Mouse (Mus musculus): ENCODE data around the gene Igfbp7. TPM values are rescaled to one million over a fixed set of nuclear protein-coding genes. Genes with fewer than 3 reads are reported as not detected.

The Igfbp7 gene
- polyA plus RNA-seq, 1 experiment from 2014 or later: 87.4 TPM

GRCm38 (mm10) chr5:77309924-77310772 lies 97.7 kb downstream of the Igfbp7 start, which contains the start of the genes Noa1 and Polr2b:
Gene Noa1 (minus strand): TSS chr5:77310084.
Gene Polr2b (plus strand): TSS chr5:77310147.
- Histone ChIP-seq H3K4me2 (replicated peaks) (peak within 1 kb of the TSS; percentile 93), H3K9ac (peak within 1 kb of the TSS; percentile 72), H3K27ac (peak within 1 kb of the TSS; percentile 80), H3K9me3 (no peaks in the 10 kb centered on the region), H3K36me3 (peaks cover 10% of the 10 kb centered on the region), H3K27me3 (replicated peaks) (no peaks in the 10 kb centered on the region), H3K4me3 (replicated peaks) (peak within 1 kb of the TSS; percentile 83), H3K4me1 (replicated peaks) (peaks cover 17% of the 10 kb centered on the region)
- peak; percentile 97 for ATAC-seq
- under 1% methylated on average over 85 of the region's 85 CpGs for WGBS

GRCm38 (mm10) chr5:77309051-77309906 lies 98.6 kb downstream of the Igfbp7 start:
- WGBS: under 1% methylated on average over 76 of the region's 76 CpGs
- 0 out of 2 replicates have a peak overlapping the region, but pooled peaks have one; percentile 23 for H3K27ac ChIP-seq
- H3K9me3 ChIP-seq: no peaks in the 10 kb centered on the region
- H3K27me3 ChIP-seq (replicated peaks): no peaks in the 10 kb centered on the region
- H3K4me3 ChIP-seq (replicated peaks): peak overlapping the region; percentile 83
- H3K9ac ChIP-seq: peak overlapping the region; percentile 68
- H3K36me3 ChIP-seq: peaks cover 9% of the 10 kb centered on the region
- H3K4me1 ChIP-seq (replicated peaks): peaks cover 17% of the 10 kb centered on the region
- peak overlapping the region; percentile 93 for H3K4me2 ChIP-seq (replicated peaks)
- ATAC-seq: peak; percentile 48

GRCm38 (mm10) chr5:77307821-77308553 lies 99.9 kb downstream of the Igfbp7 start:
- Histone ChIP-seq H3K4me3 (replicated peaks) (peak overlapping the region; percentile 83), H3K9ac (peak overlapping the region; percentile 68), H3K4me1 (replicated peaks) (peaks cover 17% of the 10 kb centered on the region), H3K27ac (no peak overlapping the region), H3K9me3 (no peaks in the 10 kb centered on the region), H3K27me3 (replicated peaks) (no peaks in the 10 kb centered on the region), H3K36me3 (peaks cover 11% of the 10 kb centered on the region; the same call in 1 of the 2 replicates), H3K4me2 (replicated peaks) (peak overlapping the region; percentile 93)
- no peak for ATAC-seq
- 82% methylated on average over 5 of the region's 5 CpGs for WGBS

- H3K9me3 ChIP-seq: no peaks in the 10 kb centered on the region
- H3K27me3 ChIP-seq (replicated peaks): no peaks in the 10 kb centered on the region
- no peak overlapping the region for H3K9ac ChIP-seq
- no peak overlapping the region for H3K27ac ChIP-seq
- peaks cover 29% of the 10 kb centered on the region for H3K36me3 ChIP-seq
- no peak for ATAC-seq
- no peaks in the 10 kb centered on the region for H3K4me1 ChIP-seq (replicated peaks)
- WGBS: 84% methylated on average over 6 of the region's 6 CpGs
- H3K4me3 ChIP-seq (replicated peaks): no peak overlapping the region
- no peak overlapping the region for H3K4me2 ChIP-seq (replicated peaks)
Observed at GRCm38 (mm10) chr5:77301296-77301903, 106.4 kb downstream of the Igfbp7 start.

- Histone ChIP-seq H3K27me3 (replicated peaks) (no peaks in the 10 kb centered on the region), H3K36me3 (peaks cover 26% of the 10 kb centered on the region), H3K4me3 (replicated peaks) (no peak overlapping the region), H3K27ac (no peak overlapping the region), H3K9me3 (no peaks in the 10 kb centered on the region), H3K4me1 (replicated peaks) (no peaks in the 10 kb centered on the region), H3K9ac (no peak overlapping the region), H3K4me2 (replicated peaks) (no peak overlapping the region)
- 86% methylated on average over 2 of the region's 2 CpGs for WGBS
- no peak for ATAC-seq
Observed at GRCm38 (mm10) chr5:77299486-77299885, 108.4 kb downstream of the Igfbp7 start.

Other genes starting within 250 kb of the Igfbp7 start
- gene Spink2, start 196.6 kb downstream of the Igfbp7 start, polyA plus RNA-seq (2015; fragmentation: Nextera tagmentation; extraction: Ambion mirVana): 1.4 and 1.8 TPM in 2 replicates
- gene Rest, start 142.6 kb downstream of the Igfbp7 start, polyA plus RNA-seq (2015; fragmentation: Nextera tagmentation; extraction: Ambion mirVana): 24.0 and 28.0 TPM in 2 replicates
- gene Noa1, start 98.0 kb downstream of the Igfbp7 start, polyA plus RNA-seq (2015; fragmentation: Nextera tagmentation; extraction: Ambion mirVana): 35.3 and 35.4 TPM in 2 replicates
- 51.5 and 55.9 TPM in 2 replicates for gene Polr2b, start 97.9 kb downstream of the Igfbp7 start, polyA plus RNA-seq (2015; fragmentation: Nextera tagmentation; extraction: Ambion mirVana)

Measured in intestine, embryonic 15.5 days (tissue).